Comparison of ENCODE assay signal across 8 mouse cellular contexts in genomic region chr5:92812936-92813335, GRCm38 (mm10).
DNase-seq lines count a peak whose midpoint lies in the region; ATAC-seq and TF ChIP-seq lines count a peak whose summit lies in the region.

No protein-coding gene starts in this region.

- no peak for TF ChIP-seq EP300 in stomach, postnatal 0 days (optimal IDR thresholded peaks at IDR 0.05)

- no peaks in the 10 kb centered on the region for H3K36me3 ChIP-seq in stomach, embryonic 14.5 days (ENCODE audit: control insufficient read depth, insufficient read depth, low read length)
- H3K36me3 ChIP-seq in stomach, postnatal 0 days (ENCODE audit: control insufficient read depth, insufficient read depth, low read length), result no peaks in the 10 kb centered on the region
- H3K36me3 ChIP-seq in limb, embryonic 10.5 days, result no peaks in the 10 kb centered on the region
- no peaks in the 10 kb centered on the region for H3K36me3 ChIP-seq in stomach, embryonic 16.5 days (ENCODE audit: control insufficient read depth, insufficient read depth, low read length)

- intact Hi-C loops in gastrocnemius, adult 2 months (cut with DNase I), result no loop called here

- no peak overlapping the region for H3K4me2 ChIP-seq in stomach, embryonic 14.5 days (replicated peaks; ENCODE audit: low read depth, low read length)
- H3K4me2 ChIP-seq in stomach, postnatal 0 days (replicated peaks; ENCODE audit: low read depth), result no peak overlapping the region; the same call in 1 of the 2 replicates
- no peak overlapping the region for H3K4me2 ChIP-seq in stomach, embryonic 16.5 days (ENCODE audit: low read depth, low read length)

- H3K4me1 ChIP-seq in stomach, embryonic 14.5 days (ENCODE audit: control insufficient read depth, insufficient read depth, low read length), result peaks cover 26% of the 10 kb centered on the region
- H3K4me1 ChIP-seq in stomach, postnatal 0 days (replicated peaks; ENCODE audit: control insufficient read depth, insufficient read depth), result peaks cover 7% of the 10 kb centered on the region; the same call in 1 of the 2 replicates
- peaks cover 54% of the 10 kb centered on the region for H3K4me1 ChIP-seq in limb, embryonic 10.5 days
- H3K4me1 ChIP-seq in stomach, embryonic 16.5 days (ENCODE audit: control insufficient read depth, insufficient read depth, low read length), result peaks cover 32% of the 10 kb centered on the region

- no peak for DNase-seq in stomach, postnatal 0 days (ENCODE audit: low spot score)
- peak; percentile 69 for DNase-seq in forelimb bud, embryonic 11.5 days (ENCODE audit: low read depth, low spot score)
- DNase-seq in limb, embryonic 10.5 days (ENCODE audit: low spot score), result peak; percentile 59
- no peak for DNase-seq in gastrocnemius, adult 2 months
- DNase-seq in spleen, postnatal 10 days (ENCODE audit: low spot score in 2 of 2), result no peak

- no peak overlapping the region for H3K9ac ChIP-seq in stomach, embryonic 14.5 days (replicated peaks; ENCODE audit: low read depth, low read length)
- H3K9ac ChIP-seq in stomach, postnatal 0 days (ENCODE audit: low read length), result no peak overlapping the region
- H3K9ac ChIP-seq in stomach, embryonic 16.5 days (ENCODE audit: low read length), result peak overlapping the region; percentile 46; the same call in 1 of the 2 replicates

- 12% methylated on average over 8 of the region's 8 CpGs for WGBS in stomach, embryonic 14.5 days
- 24% methylated on average over 8 of the region's 8 CpGs for WGBS in stomach, postnatal 0 days
- 13% methylated on average over 8 of the region's 8 CpGs for WGBS in limb, embryonic 10.5 days
- 17% methylated on average over 8 of the region's 8 CpGs for WGBS in stomach, embryonic 16.5 days

- no peak overlapping the region for H3K27ac ChIP-seq in stomach, embryonic 14.5 days (ENCODE audit: low read length)
- H3K27ac ChIP-seq in stomach, postnatal 0 days (replicated peaks), result no peak overlapping the region
- H3K27ac ChIP-seq in limb, embryonic 10.5 days, result peak overlapping the region; percentile 42; the same call in 1 of the 2 replicates
- H3K27ac ChIP-seq in stomach, embryonic 16.5 days (ENCODE audit: low read length), result no peak overlapping the region; the same call in 1 of the 2 replicates
- no peak overlapping the region for H3K27ac ChIP-seq in gastrocnemius, adult 2 months

- no peak for TF ChIP-seq CTCF in stomach, postnatal 0 days (IDR thresholded peaks at IDR 0.05; ENCODE audit: low read depth)
- TF ChIP-seq CTCF in gastrocnemius, adult 2 months (IDR thresholded peaks at IDR 0.05), result no peak

- H3K27me3 ChIP-seq in stomach, embryonic 14.5 days (ENCODE audit: control insufficient read depth, insufficient read depth, low read length), result no peaks in the 10 kb centered on the region
- H3K27me3 ChIP-seq in stomach, postnatal 0 days (ENCODE audit: control insufficient read depth, insufficient read depth, low read length), result no peaks in the 10 kb centered on the region
- H3K27me3 ChIP-seq in limb, embryonic 10.5 days (ENCODE audit: low read depth, poor library complexity, severe bottlenecking), result peaks cover 8% of the 10 kb centered on the region; the same call in 1 of the 2 replicates
- no peaks in the 10 kb centered on the region for H3K27me3 ChIP-seq in stomach, embryonic 16.5 days (ENCODE audit: control insufficient read depth, insufficient read depth, low read length)

- ATAC-seq in stomach, embryonic 14.5 days (ENCODE audit: insufficient number of reproducible peaks, insufficient read depth, low FRiP score, low read depth), result peak; percentile 51; the same call in 1 of the 2 replicates
- ATAC-seq in stomach, postnatal 0 days (ENCODE audit: low FRiP score, low TSS enrichment), result no peak; the same call in 1 of the 2 replicates
- no peak for ATAC-seq in stomach, embryonic 16.5 days (ENCODE audit: insufficient read depth, low FRiP score)
- no peak for ATAC-seq in megakaryocyte progenitor cell, adult 5-6 weeks (replicated peaks; ENCODE audit: poor library complexity)

- H3K9me3 ChIP-seq in stomach, embryonic 14.5 days (ENCODE audit: control insufficient read depth, low read depth, low read length), result no peaks in the 10 kb centered on the region
- H3K9me3 ChIP-seq in stomach, postnatal 0 days (ENCODE audit: control insufficient read depth, low read length), result no peaks in the 10 kb centered on the region
- no peaks in the 10 kb centered on the region for H3K9me3 ChIP-seq in limb, embryonic 10.5 days (replicated peaks)
- H3K9me3 ChIP-seq in stomach, embryonic 16.5 days (replicated peaks; ENCODE audit: control insufficient read depth, low read length), result no peaks in the 10 kb centered on the region

- no peak overlapping the region for H3K4me3 ChIP-seq in stomach, embryonic 14.5 days (ENCODE audit: low read depth, low read length)
- H3K4me3 ChIP-seq in stomach, postnatal 0 days (ENCODE audit: low read depth, low read length), result no peak overlapping the region
- no peak overlapping the region for H3K4me3 ChIP-seq in limb, embryonic 10.5 days
- no peak overlapping the region for H3K4me3 ChIP-seq in stomach, embryonic 16.5 days (replicated peaks; ENCODE audit: low read length)
- H3K4me3 ChIP-seq in gastrocnemius, adult 2 months, result no peak overlapping the region

Comparison
In these comparisons a context has a peak if more than half of its experiments do, and no peak if none do; other contexts are left out.
1. DNase-seq: peak in forelimb bud, embryonic 11.5 days (single experiment) and limb, embryonic 10.5 days (single experiment); none in stomach, postnatal 0 days (single experiment), gastrocnemius, adult 2 months (single experiment) and spleen, postnatal 10 days (0 of 2).